ENCODE assay signal across 27 mouse cellular contexts in the genomic region with DNA sequence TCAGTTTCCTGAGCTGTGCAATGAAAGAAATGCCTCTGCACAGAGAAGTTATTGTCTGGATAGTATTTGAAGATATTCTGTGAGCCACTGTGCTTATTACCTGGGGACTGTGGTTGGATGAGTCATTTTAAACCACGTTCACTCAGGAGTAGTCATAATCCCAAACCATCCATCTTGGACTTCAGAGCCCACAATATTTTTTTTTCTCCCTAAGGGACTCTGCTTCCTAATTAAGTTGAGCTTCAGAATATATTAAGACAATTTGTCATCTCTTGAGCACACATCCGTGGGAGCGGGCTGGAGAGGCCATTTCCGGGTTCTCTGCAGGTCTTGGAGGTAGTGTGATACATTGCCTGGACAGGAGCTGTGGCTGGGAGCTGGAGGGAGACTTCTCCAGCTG.
"Had no signal": no experiment of that assay in that cellular context is flagged by ENCODE, and none has a peak within 500 bp of the region (broad histone marks: within the 10 kb centered on the region; RNA-seq: fewer than 3 reads in every experiment).

No protein-coding gene starts in this region.

- H3K27me3 ChIP-seq: intestine, embryonic 15.5 days; kidney, embryonic 15.5 days; limb, embryonic 13.5 days; limb, embryonic 15.5 days; liver, embryonic 12.5 days had no signal

- H3K4me1 ChIP-seq: heart, embryonic 13.5 days; heart, embryonic 15.5 days; intestine, embryonic 15.5 days; limb, embryonic 13.5 days; limb, embryonic 15.5 days; liver, embryonic 12.5 days had no signal

- H3K36me3 ChIP-seq: heart, embryonic 13.5 days; heart, embryonic 15.5 days; intestine, embryonic 15.5 days; kidney, embryonic 15.5 days; limb, embryonic 13.5 days; limb, embryonic 15.5 days; liver, embryonic 12.5 days had no signal

- H3K27ac ChIP-seq: heart, adult 2 months; heart, embryonic 13.5 days; heart, embryonic 15.5 days; hindbrain, embryonic 14.5 days; intestine, embryonic 15.5 days; kidney, embryonic 15.5 days; kidney, postnatal 0 days; limb, embryonic 13.5 days; limb, embryonic 15.5 days; liver, embryonic 12.5 days; liver, embryonic 14.5 days had no signal

- H3K9ac ChIP-seq: heart, embryonic 13.5 days; heart, embryonic 15.5 days; hindbrain, embryonic 14.5 days; intestine, embryonic 15.5 days; kidney, embryonic 15.5 days; limb, embryonic 13.5 days; limb, embryonic 15.5 days; liver, embryonic 12.5 days; liver, embryonic 14.5 days had no signal

- H3K9me3 ChIP-seq: heart, embryonic 13.5 days; heart, embryonic 15.5 days; intestine, embryonic 15.5 days; kidney, embryonic 15.5 days; limb, embryonic 13.5 days; limb, embryonic 15.5 days; liver, embryonic 12.5 days had no signal

- H3K4me2 ChIP-seq: heart, embryonic 11.5 days; heart, embryonic 13.5 days; heart, embryonic 15.5 days; hindbrain, embryonic 14.5 days; intestine, embryonic 15.5 days; kidney, embryonic 15.5 days; limb, embryonic 13.5 days; limb, embryonic 15.5 days; liver, embryonic 12.5 days had no signal

- H3K4me3 ChIP-seq: heart, adult 2 months; heart, embryonic 13.5 days; heart, embryonic 15.5 days; intestine, embryonic 15.5 days; kidney, embryonic 15.5 days; limb, embryonic 13.5 days; limb, embryonic 15.5 days; liver, embryonic 12.5 days had no signal

- ATAC-seq: hindbrain, embryonic 16.5 days; inflammation-experienced regulatory T-cells, adult 6 months; intestine, embryonic 15.5 days; liver, embryonic 12.5 days had no signal

- DNase-seq: gastrocnemius, postnatal 14 days; gastrocnemius, postnatal 36 days; heart, adult 11 months; heart, adult 2 months; heart, postnatal 14 days; heart, postnatal 36 days; kidney, adult 11 months; kidney, adult 2 months; kidney, adult 9 months; kidney, postnatal 14 days; kidney, postnatal 36 days; layer of hippocampus, adult 9-11 months; layer of hippocampus, postnatal 36 days; left cerebral cortex, postnatal 4 days had no signal
